Mouse (Mus musculus): ENCODE results near the gene Ankrd40. TPM values are rescaled to one million over a fixed set of nuclear protein-coding genes. Genes with fewer than 3 reads are reported as not detected.

Ankrd40 gene
- polyA plus RNA-seq, 1 experiment from 2014 or later: 28.7 TPM

DNA sequence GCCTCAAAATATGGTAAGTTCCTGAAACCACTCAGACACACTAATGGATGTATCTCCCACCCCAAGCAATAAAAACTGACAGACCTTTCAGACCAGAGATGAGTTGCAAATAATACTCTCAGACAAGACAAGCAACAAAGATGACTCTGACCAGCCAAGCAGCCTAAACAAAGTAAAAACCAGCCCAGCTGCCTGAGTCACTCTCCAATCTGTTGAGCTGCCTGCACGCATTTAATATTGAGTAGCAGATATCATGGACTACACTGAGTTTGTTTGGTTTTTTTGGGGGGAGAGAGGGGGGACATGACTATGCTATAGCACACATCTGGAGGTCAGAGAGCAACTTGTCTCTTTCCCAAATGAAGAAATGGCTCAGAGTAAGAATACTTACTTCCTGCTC, 12.5 kb upstream of the Ankrd40 start:
- Histone ChIP-seq H3K9me3 (replicated peaks) (no peaks in the 10 kb centered on the region), H3K27me3 (no peaks in the 10 kb centered on the region), H3K27ac (no peak overlapping the region), H3K4me3 (no peak overlapping the region), H3K4me2 (replicated peaks) (no peak overlapping the region), H3K36me3 (no peaks in the 10 kb centered on the region), H3K4me1 (peaks cover 44% of the 10 kb centered on the region), H3K9ac (no peak overlapping the region)
- ATAC-seq (ENCODE audit: low FRiP score): no peak
- 83% methylated on average over 1 of the region's 1 CpGs for WGBS

DNA sequence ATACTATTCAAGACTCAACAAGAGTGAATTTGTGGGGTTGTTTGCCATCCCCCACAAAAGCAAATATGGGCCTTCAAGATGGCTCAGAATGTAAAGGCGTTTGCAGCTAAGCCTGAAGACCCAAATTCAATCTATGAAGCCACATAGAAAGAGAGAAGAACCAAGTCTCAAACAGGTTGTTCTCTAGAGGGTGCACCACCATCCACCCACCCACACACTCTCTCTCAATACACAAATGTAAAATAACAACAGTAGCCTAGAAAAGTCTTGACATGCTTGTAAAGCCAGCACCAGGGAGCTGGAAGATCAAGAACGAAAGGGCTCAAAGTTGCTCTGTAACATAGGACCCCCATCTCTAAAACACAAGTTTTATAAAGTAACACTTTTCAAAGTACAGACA, 11.3 kb upstream of the Ankrd40 start:
- Histone ChIP-seq H3K4me3 (no peak overlapping the region), H3K9ac (no peak overlapping the region), H3K27me3 (no peaks in the 10 kb centered on the region), H3K27ac (no peak overlapping the region), H3K4me1 (peaks cover 45% of the 10 kb centered on the region), H3K36me3 (no peaks in the 10 kb centered on the region), H3K9me3 (replicated peaks) (no peaks in the 10 kb centered on the region), H3K4me2 (replicated peaks) (no peak overlapping the region)
- no peak for ATAC-seq (ENCODE audit: low FRiP score)
- 85% methylated on average over 2 of the region's 2 CpGs for WGBS

- Histone ChIP-seq H3K27me3 (no peaks in the 10 kb centered on the region), H3K4me2 (replicated peaks) (no peak overlapping the region)
These were observed 10.8 kb upstream of the Ankrd40 start for GRCm38 (mm10) chr11:94317014-94317413.

DNA sequence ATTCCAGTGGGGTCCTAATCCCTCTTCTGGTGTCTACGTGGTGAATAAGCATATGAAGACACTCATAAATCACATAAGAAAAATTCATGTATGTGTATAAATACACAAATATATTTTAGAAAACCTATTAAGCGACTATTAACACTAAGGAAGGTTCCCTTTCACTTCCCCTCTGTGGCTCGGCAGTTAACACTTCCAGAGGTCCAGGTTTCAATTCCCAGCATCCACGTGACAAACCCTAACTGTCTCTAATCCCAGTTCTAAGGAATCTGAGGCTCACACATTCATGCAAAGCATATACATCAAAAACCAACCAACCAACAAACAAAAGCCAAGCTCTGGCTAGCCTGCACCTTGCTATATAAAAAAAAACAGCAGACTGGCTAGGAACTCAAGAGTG, 10.3 kb upstream of the Ankrd40 start:
- peaks cover 48% of the 10 kb centered on the region for H3K4me1 ChIP-seq
- no peak for ATAC-seq (ENCODE audit: low FRiP score)
- H3K9me3 ChIP-seq (replicated peaks): no peaks in the 10 kb centered on the region
- no peak overlapping the region for H3K4me2 ChIP-seq (replicated peaks)
- H3K27ac ChIP-seq: no peak overlapping the region
- H3K9ac ChIP-seq: no peak overlapping the region
- H3K4me3 ChIP-seq: no peak overlapping the region
- H3K36me3 ChIP-seq: no peaks in the 10 kb centered on the region
- WGBS: 77% methylated on average over 4 of the region's 4 CpGs
- H3K27me3 ChIP-seq: no peaks in the 10 kb centered on the region

More at GRCm38 (mm10) chr11:94317014-94317413, 10.8 kb upstream of the Ankrd40 start:
- ATAC-seq (ENCODE audit: low FRiP score): no peak
- Histone ChIP-seq H3K36me3 (no peaks in the 10 kb centered on the region), H3K9ac (no peak overlapping the region), H3K4me1 (peaks cover 45% of the 10 kb centered on the region), H3K9me3 (replicated peaks) (no peaks in the 10 kb centered on the region), H3K27ac (no peak overlapping the region), H3K4me3 (no peak overlapping the region)
- WGBS: 97% methylated on average over 1 of the region's 1 CpGs

GRCm38 (mm10) chr11:94318056-94318455, 9.7 kb upstream of the Ankrd40 start:
- Histone ChIP-seq H3K4me3 (no peak overlapping the region), H3K27me3 (no peaks in the 10 kb centered on the region), H3K36me3 (no peaks in the 10 kb centered on the region), H3K4me2 (replicated peaks) (no peak overlapping the region), H3K27ac (no peak overlapping the region), H3K9ac (no peak overlapping the region), H3K4me1 (peaks cover 45% of the 10 kb centered on the region), H3K9me3 (replicated peaks) (no peaks in the 10 kb centered on the region)
- ATAC-seq (ENCODE audit: low FRiP score): no peak
- WGBS: 95% methylated on average over 5 of the region's 5 CpGs

DNA sequence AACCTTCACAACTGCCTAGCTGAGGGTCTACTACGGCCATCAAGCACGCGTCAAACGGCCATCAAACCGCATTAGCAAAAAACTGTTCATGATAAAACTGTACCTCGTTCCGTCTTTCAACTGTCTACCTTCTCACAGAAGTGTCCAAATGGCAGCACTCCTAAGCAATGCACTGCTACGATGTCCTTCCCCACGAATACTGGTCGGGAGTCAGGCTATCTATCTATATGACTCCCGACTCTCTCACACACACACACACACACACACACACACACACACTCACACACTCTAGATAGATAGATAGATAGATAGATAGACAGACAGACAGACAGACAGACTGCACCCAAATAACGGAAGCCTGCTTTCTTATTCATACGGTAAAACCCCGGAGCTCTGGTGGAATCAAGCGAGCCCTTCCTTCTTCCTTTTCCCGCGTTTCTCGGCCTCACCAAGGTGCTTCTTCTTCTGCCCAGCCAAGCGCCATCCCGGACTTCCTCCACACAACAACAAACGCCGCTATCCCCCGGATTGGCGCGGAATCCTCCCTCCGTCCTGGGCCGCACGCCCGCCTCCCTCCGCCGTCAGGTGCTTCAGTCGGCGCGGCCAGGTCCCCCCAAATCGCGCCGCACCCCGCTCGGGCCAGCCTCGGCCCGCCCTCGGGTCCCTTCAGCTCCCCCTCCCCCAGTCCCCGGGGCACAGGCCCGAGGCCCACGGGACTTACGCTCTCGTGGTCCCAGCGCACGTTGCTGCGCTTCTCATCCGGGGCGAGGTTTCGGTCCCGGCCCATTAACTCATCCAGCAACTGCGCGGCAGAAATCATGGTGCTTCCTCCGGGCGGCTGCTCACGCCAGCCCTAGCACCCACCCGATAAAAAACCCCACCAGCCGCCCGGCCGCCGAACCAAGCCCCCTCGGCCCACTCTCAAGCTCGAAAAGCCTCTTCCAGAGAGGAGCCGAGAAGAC, 6.6 kb upstream of the Ankrd40 start:
- H3K4me1 ChIP-seq: peaks cover 31% of the 10 kb centered on the region
- H3K9ac ChIP-seq: peak overlapping the region; percentile 99
- WGBS: under 1% methylated on average over 67 of the region's 67 CpGs
- no peaks in the 10 kb centered on the region for H3K27me3 ChIP-seq
- peak overlapping the region; percentile 92 for H3K27ac ChIP-seq
- peak overlapping the region; percentile 98 for H3K4me3 ChIP-seq
- peak overlapping the region; percentile 86 for H3K4me2 ChIP-seq (replicated peaks)
- ATAC-seq (ENCODE audit: low FRiP score): peak; percentile 82
- no peaks in the 10 kb centered on the region for H3K36me3 ChIP-seq
- no peaks in the 10 kb centered on the region for H3K9me3 ChIP-seq (replicated peaks)

GRCm38 (mm10) chr11:94321931-94322400, 5.8 kb upstream of the Ankrd40 start, which contains the start of gene Luc7l3:
TSS of gene Luc7l3 (minus strand) at chr11:94321988.
- ATAC-seq (ENCODE audit: low FRiP score): peak; percentile 94
- H3K27ac ChIP-seq: peak within 1 kb of the TSS; percentile 92
- no peaks in the 10 kb centered on the region for H3K36me3 ChIP-seq
- WGBS: 0% methylated on average over 36 of the region's 36 CpGs
- H3K9me3 ChIP-seq (replicated peaks): no peaks in the 10 kb centered on the region
- H3K4me3 ChIP-seq: peak within 1 kb of the TSS; percentile 98
- H3K9ac ChIP-seq: peak within 1 kb of the TSS; percentile 99
- peaks cover 29% of the 10 kb centered on the region for H3K4me1 ChIP-seq
- no peaks in the 10 kb centered on the region for H3K27me3 ChIP-seq
- peak within 1 kb of the TSS; percentile 86 for H3K4me2 ChIP-seq (replicated peaks)

GRCm38 (mm10) chr11:94322636-94323035, 5.2 kb upstream of the Ankrd40 start:
- peak overlapping the region; percentile 92 for H3K27ac ChIP-seq
- H3K9me3 ChIP-seq (replicated peaks): no peaks in the 10 kb centered on the region
- H3K36me3 ChIP-seq: no peaks in the 10 kb centered on the region
- H3K4me2 ChIP-seq (replicated peaks): peak overlapping the region; percentile 86
- 48% methylated on average over 5 of the region's 5 CpGs for WGBS
- no peaks in the 10 kb centered on the region for H3K27me3 ChIP-seq
- peak overlapping the region; percentile 98 for H3K4me3 ChIP-seq
- H3K9ac ChIP-seq: peak overlapping the region; percentile 99
- no peak for ATAC-seq (ENCODE audit: low FRiP score)
- H3K4me1 ChIP-seq: peaks cover 25% of the 10 kb centered on the region

GRCm38 (mm10) chr11:94323271-94323925, 4.4 kb upstream of the Ankrd40 start:
- no peaks in the 10 kb centered on the region for H3K9me3 ChIP-seq (replicated peaks)
- no peak overlapping the region for H3K9ac ChIP-seq
- peaks cover 23% of the 10 kb centered on the region for H3K4me1 ChIP-seq
- no peak for ATAC-seq (ENCODE audit: low FRiP score)
- no peak overlapping the region; the same call in 1 of the 2 replicates for H3K27ac ChIP-seq
- no peaks in the 10 kb centered on the region for H3K36me3 ChIP-seq
- no peaks in the 10 kb centered on the region for H3K27me3 ChIP-seq
- no peak overlapping the region for H3K4me2 ChIP-seq (replicated peaks)
- 79% methylated on average over 5 of the region's 5 CpGs for WGBS
- H3K4me3 ChIP-seq: no peak overlapping the region

GRCm38 (mm10) chr11:94324618-94325017, 3.2 kb upstream of the Ankrd40 start:
- Histone ChIP-seq H3K9ac (no peak overlapping the region), H3K4me2 (replicated peaks) (no peak overlapping the region), H3K4me3 (no peak overlapping the region), H3K4me1 (peaks cover 22% of the 10 kb centered on the region), H3K36me3 (no peaks in the 10 kb centered on the region), H3K27ac (no peak overlapping the region), H3K27me3 (no peaks in the 10 kb centered on the region), H3K9me3 (replicated peaks) (no peaks in the 10 kb centered on the region)
- 86% methylated on average over 5 of the region's 5 CpGs for WGBS
- no peak for ATAC-seq (ENCODE audit: low FRiP score)

- peak overlapping the region; percentile 98 for H3K27ac ChIP-seq
- peaks cover 28% of the 10 kb centered on the region for H3K4me1 ChIP-seq
- 2% methylated on average over 10 of the region's 10 CpGs for WGBS
- peak overlapping the region; percentile 62 for H3K4me3 ChIP-seq
- H3K36me3 ChIP-seq: no peaks in the 10 kb centered on the region
- H3K9ac ChIP-seq: peak overlapping the region; percentile 85
- peak; percentile 86 for ATAC-seq (ENCODE audit: low FRiP score)
- no peaks in the 10 kb centered on the region for H3K27me3 ChIP-seq
- H3K9me3 ChIP-seq (replicated peaks): no peaks in the 10 kb centered on the region
- peak overlapping the region; percentile 71 for H3K4me2 ChIP-seq (replicated peaks)
These were observed 815 bp upstream of the Ankrd40 start for GRCm38 (mm10) chr11:94326961-94327411.

DNA sequence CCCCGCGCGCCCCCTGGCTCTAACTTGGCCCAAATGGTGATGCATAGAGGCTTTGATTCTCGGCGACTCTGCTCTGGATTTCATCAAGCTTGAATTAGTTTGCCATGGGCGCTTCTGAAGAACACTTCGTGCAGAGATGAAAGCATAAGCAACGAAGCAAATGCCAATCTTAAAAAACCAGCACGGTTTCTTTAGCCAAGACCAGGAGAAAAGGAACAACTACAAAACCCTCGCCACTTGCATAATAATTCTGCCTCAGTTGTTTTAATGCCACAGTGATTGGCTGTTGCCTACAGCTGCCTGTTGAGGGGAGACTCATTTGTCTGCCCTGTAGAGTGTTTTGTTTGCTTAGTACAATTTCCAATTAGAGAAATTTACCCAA, 834 bp downstream of the Ankrd40 start:
- peak overlapping the region; percentile 85 for H3K9ac ChIP-seq
- WGBS: 2% methylated on average over 10 of the region's 10 CpGs
- H3K27ac ChIP-seq: peak overlapping the region; percentile 98
- H3K4me1 ChIP-seq: peaks cover 26% of the 10 kb centered on the region
- H3K4me3 ChIP-seq: peak overlapping the region; percentile 62
- no peaks in the 10 kb centered on the region for H3K36me3 ChIP-seq
- ATAC-seq (ENCODE audit: low FRiP score): no peak
- peak overlapping the region; percentile 71 for H3K4me2 ChIP-seq (replicated peaks)
- H3K9me3 ChIP-seq (replicated peaks): no peaks in the 10 kb centered on the region
- no peaks in the 10 kb centered on the region for H3K27me3 ChIP-seq
